Mouse (Mus musculus) cerebellum, postnatal 10 days (tissue): Measurements from ENCODE around the gene Pcyt1b.

Experiments
- DNase-seq, 2 experiments: peaks; one replicate each; pipeline ENCODE4 v3.0.0; 2021; ENCODE audit warnings: mixed read lengths in 2 of 2

Gene Pcyt1b

DNA sequence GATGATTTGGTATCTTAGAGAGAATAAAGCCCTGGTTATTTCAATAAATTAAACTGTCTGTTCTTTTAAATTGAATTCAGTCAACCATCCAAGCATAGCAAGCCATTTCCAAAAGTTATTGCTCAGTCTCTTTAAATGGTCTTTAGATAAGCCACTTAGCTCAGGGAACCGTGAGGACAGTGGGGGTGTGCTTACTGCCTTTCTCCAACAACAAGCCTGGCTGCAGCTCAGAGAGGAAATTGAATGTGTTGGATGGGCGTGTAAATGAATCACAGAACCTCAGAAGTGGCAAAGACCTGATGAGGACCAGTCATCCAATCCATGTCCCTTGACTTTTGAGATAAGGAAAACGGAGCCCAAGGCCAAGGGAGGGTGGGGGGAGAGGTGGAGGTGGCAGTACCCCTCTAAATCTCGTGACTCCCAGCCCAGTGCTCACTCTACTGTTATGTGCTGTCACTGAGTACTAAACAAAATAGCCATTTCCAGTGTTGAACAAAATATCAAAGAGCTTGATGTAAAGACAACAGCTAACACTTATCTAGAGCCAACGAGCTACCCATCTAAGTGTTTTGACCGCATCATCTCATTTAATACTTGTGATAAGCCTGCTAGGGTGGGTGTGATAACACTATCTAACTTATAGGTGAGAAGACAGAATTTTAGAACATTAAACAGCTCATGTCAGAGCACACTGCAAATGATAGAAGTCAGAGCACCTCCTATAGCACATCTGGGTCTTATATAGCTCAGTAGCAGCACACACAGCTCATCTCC lies 78.5 kb downstream of the Pcyt1b start:
- DNase-seq: no peak

DNA sequence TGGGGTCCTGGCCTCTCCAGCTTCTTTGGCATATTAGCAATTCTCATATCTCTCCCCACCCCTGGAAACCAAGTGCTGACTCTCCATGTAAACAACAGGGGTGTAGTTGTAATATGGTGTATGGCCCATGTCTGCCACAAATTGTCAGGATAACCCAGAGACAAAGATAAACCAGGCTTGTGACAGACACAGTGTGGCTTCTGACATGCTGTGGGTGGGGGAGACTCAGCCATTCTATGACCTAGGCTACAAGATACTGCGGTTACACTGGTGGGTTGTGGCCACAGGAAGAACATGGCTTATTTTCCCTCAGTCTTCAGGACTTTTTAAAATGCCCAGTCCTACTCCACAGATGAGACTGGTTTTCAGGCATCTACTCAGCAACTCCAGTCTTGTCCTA lies 94.5 kb downstream of the Pcyt1b start:
- no peak for DNase-seq

DNA sequence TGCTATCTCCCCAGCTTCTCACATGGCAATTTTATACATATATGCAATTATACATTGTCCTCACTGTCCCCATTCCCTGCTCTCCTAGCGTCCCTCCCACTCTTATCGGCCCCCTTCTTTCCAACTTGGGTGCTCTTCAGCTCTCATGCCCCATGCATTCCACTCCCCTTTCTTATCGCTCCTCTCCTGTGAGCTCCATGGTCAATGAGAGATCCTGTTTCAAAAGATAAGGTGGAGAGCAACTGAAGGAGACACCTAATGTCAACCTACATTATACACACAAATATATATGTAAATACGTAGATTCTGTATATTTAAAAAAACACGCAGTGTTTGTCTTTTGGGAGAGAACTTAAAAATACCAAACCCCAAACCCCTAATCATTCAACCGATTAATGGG lies 95.9 kb downstream of the Pcyt1b start:
- DNase-seq: no peak

DNA sequence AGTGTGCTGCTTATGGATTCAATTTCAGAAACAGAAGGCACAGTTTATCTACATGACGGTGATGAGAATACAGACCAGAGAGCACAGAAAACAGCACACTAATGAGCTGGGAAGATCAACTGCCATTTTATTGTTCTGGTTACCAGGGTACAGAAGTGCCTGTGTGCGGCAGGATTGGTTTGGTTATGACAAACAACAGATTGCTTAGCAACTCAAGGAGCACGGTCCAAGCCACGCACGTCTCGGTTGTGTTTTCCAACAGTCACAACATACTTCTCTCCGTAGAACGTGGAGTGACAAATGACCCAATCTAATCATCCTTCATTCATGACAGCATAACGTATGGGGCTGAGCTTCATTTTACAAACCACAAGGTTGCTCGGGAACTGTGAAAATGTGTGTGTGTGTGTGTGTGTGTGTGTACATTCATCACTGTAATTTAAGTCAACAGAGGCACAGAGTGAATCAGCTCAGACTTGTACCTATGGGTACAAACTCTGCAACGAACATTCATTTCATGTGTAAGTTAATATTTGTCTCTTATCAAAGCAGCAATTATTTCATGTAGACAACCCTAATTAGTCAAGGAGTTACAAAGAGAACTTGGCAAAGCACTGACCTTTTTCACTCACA lies 100.7 kb downstream of the Pcyt1b start:
- DNase-seq: no peak

DNA sequence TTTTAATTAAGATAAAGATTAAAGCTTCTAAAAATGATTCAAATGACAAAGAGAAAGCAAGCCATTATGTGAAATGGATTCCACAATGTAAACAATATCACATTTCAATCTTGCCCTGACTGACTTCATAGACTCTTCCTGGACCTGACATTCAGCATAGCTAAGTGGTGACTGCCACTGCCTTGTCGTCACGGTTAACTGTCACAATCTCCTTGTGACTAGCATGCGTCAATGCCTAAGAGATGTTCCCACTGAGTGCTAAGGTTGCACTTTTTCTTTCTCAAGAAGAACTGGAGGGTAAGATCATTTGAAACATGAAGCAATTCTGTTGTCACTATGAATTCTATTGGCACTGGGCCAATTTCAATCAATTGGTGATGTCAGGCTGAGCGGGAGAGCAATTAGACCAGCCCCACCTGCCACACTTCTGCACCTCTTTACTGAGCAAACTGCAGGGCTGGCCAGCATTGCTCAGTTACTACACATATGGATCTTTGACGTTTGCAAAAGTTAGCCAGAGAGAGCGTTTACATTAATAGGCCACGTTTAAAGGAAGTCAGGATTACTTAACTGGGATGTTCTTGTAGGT lies 102.3 kb downstream of the Pcyt1b start:
- peak in 1 of 2 experiments; percentile 5 for DNase-seq

DNA sequence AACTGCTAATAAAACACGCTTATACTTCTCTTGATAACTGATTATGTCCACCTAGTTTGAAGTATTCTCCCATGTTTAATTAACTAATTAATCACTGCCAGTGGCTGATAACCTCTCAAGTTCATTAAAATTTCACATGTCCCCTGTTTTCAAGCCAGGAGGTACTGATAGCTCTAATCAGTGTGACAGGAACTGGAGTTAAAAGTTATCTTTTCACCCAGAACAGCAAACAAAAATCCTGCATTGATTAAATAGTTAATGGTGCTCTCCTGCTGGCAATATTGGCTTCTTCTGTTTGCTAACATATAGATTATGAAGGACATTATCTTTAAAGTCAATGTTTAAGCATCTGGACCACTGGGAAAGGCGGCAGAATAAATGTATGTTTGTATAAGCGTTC lies 106.1 kb downstream of the Pcyt1b start:
- DNase-seq: no peak

DNA sequence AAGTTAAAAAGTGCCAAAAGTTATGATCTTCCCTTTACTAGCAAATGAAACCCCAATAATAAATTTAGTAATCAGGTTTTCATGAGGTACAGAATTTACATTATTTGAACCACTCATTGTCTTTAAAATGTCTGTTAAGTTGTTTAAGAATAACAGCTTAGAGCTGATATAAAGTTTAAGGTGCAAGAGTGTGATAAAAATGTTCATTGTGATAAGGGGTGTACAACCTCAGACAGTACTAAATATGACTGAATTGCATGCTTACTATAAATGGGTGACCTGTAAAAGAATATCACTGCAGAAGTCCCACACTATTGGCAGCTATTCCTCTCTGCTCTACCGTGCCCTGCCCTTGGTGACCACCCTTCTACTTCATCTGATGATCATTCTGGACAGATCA lies 134.9 kb downstream of the Pcyt1b start:
- DNase-seq: no peak

DNA sequence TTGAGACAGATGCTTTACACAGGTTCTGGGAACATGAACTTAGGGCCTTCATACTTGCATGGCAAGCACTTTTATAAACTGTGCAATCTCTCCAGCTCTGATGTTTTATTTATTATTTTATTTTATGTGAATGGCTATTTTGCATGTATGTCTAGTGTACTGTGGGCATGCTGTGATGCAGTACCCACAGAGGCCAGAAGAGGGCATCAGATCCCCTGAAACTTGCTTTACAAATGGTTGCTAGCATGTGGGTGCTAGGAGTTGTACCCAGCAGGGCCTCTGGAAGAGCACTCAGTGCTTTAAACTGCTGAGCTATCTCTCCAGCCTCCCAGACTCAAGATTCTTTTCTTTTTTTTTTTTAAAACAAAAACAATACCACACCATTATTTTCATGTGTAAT lies 138.5 kb downstream of the Pcyt1b start:
- DNase-seq: peak; percentile 52 to 57
